Mouse (Mus musculus) hematopoietic stem cell, adult 5-6 weeks (primary cell): ENCODE results near the gene Vmac. TPM values are rescaled to one million over a fixed set of nuclear protein-coding genes. Genes with fewer than 3 reads are reported as not detected.

ENCODE experiments used
- ATAC-seq, 2 experiments: fragments of 125-278 bp in 1 of 2; replicated peaks in 1 of 2; 2 replicates each; pipeline ENCODE4 v1.8.0; 2016 to 2017; ENCODE audit warnings: inconsistent platforms in 2 of 2, mild to moderate bottlenecking in 2 of 2, moderate number of reproducible peaks in 2 of 2, low read depth in 1 of 2, moderate TSS enrichment in 1 of 2; ENCODE audit not compliant: low FRiP score in 2 of 2, poor library complexity in 2 of 2, severe bottlenecking in 2 of 2, insufficient read depth in 1 of 2, low TSS enrichment in 1 of 2
- total RNA-seq: library from RNA; stranded (forward); fragments of 172-1452, 232-1000 nt; gene quantifications from 2 replicates; pipeline ENCODE4 v1.2.3, GENCODE M21; 2017

The Vmac gene
- total RNA-seq, 1 experiment from 2014 or later = 12.5 TPM

DNA sequence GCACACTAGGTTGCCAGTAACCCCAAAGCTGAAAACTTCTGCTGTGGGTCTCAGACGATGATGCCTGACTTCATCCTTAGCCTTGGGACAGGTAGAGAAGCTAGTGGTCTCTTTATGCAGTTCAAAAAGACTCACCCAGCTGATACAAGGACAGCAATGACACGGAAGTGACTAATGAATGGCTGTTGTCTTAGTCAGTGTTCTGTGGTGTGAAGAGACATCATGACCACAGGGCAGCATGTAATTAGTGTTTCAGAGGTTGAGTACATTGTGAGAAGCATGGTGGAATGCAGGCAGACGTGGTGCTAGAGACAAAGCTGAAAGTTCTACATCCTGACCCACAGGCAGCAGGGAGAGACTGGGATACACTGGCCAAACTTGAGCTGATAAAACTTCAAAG, 50.2 kb downstream of the Vmac start:
- ATAC-seq = no peak

DNA sequence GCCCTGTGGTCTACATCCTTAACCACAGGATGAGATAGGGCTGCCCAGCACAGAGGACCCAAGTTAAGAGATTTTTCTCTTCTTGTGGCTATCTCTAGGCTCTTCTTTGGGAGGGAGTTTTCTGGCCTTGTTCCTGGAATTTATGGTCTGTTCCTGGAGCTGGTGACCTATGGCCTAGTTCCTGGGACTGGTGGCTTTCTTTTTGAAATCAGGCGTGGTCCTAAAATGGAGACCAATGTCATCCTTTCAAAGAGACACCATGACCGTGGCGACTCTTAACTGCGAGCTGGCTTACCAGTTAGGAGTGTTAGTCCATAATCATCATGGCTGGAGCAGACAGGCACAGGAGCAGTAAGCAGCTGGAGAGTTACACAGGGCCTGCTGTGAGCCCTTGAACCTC, 51.4 kb downstream of the Vmac start:
- no peak for ATAC-seq

DNA sequence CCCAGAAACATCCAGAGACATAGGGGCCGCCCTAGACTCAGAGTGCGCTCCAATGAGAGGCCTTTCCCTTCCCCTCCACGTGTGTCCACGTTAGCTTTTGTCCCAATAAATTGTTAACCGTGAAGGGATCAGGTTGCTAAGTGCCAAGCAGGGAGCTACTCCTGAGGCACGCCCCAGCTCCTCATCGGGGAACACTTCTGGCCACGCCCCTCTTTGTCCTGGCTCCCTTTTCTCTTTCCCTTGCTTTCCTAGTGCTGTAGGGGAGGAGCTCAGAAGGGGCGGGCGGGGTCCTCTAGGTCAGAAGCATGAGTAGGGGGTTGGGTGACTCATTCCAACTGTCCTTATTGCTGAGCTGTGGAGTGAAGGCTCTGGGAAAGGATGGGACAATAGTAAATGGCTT, 53.5 kb downstream of the Vmac start:
- no peak for ATAC-seq

Other genes starting within 250 kb of the Vmac start
- gene Ptprs, start 241.5 kb downstream of the Vmac start, total RNA-seq = 67.9 and 85.5 TPM in 2 replicates
- gene Znrf4, start 205.6 kb downstream of the Vmac start, total RNA-seq = not detected in 2 replicates
- gene Gm20219, start 163.6 kb downstream of the Vmac start, total RNA-seq = 0.20 TPM in 1 of 2 replicates, not detected in the other
- 94.2 and 95.1 TPM in 2 replicates for gene Safb2, start 133.4 kb downstream of the Vmac start, total RNA-seq
- 65.8 and 86.0 TPM in 2 replicates for gene Safb, start 133.2 kb downstream of the Vmac start, total RNA-seq
- 65.5 and 76.1 TPM in 2 replicates for gene 2410015M20Rik, start 108.3 kb downstream of the Vmac start, total RNA-seq
- gene Rpl36, start 104.6 kb downstream of the Vmac start, total RNA-seq = 2,030 and 2,370 TPM in 2 replicates
- 53.7 and 57.4 TPM in 2 replicates for gene Lonp1, start 91.1 kb downstream of the Vmac start, total RNA-seq
- gene Catsperd, start 89.9 kb downstream of the Vmac start, total RNA-seq = 0.75 TPM in 1 of 2 replicates, not detected in the other
- gene Ranbp3, start 44.7 kb downstream of the Vmac start, total RNA-seq = 51.9 and 53.5 TPM in 2 replicates
- 42.8 and 67.8 TPM in 2 replicates for gene Ndufa11, start 255 bp downstream of the Vmac start, total RNA-seq
- gene Nrtn, start 39.5 kb upstream of the Vmac start, total RNA-seq = not detected in 2 replicates
- gene Dus3l, start 46.7 kb upstream of the Vmac start, total RNA-seq = 21.0 and 26.2 TPM in 2 replicates
- gene Prr22, start 52.2 kb upstream of the Vmac start, total RNA-seq = 1.4 TPM in 1 of 2 replicates, not detected in the other
- 5.0 and 5.1 TPM in 2 replicates for gene Rfx2, start 113.0 kb upstream of the Vmac start, total RNA-seq
- not detected in 2 replicates for gene Acsbg2, start 156.4 kb upstream of the Vmac start, total RNA-seq
- 0.44 TPM in 1 of 2 replicates, not detected in the other for gene 1700061G19Rik, start 157.5 kb upstream of the Vmac start, total RNA-seq
- 15.3 and 19.3 TPM in 2 replicates for gene Mllt1, start 217.4 kb upstream of the Vmac start, total RNA-seq